Mouse (Mus musculus): ENCODE data around the gene Plvap.

DNA sequence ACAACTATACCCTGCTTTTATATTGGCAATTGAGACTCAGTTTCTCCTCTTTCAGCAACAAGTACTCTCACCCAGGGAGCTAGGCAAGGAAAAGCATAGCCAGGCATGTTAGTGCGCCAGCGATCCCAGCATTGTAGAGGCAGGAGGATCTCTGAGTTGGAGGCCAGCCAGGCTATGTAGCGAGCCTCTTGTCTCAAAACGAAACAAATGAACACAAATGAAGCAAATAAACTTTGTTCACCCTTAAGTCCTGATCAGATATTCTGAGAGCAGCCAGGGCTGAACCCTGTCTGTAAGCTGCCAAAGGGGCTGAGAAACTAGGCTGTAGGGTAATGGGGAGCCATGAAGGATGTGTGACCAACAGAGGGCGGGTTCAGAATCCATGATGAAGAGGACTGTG, 15.7 kb downstream of the Plvap start:
- TF ChIP-seq CTCF (IDR thresholded peaks at IDR 0.05; ENCODE audit: control insufficient read depth, insufficient read depth, low read length) (no peak), POLR2A (IDR thresholded peaks at IDR 0.05; ENCODE audit: borderline replicate concordance, control insufficient read depth, low read depth, low read length) (no peak)

Data from bone marrow, adult 2 months (tissue).